Mouse (Mus musculus) thymus, postnatal 4 days (tissue): ENCODE measurements at regions not wholly inside any gene's neighbourhood (a gene's known extent, or its start where the extent isn't known, plus 50 kb on each side); places are given as distances from the start of the nearest gene placed in this dataset.

Experiments
- DNase-seq: peaks from one replicate; pipeline ENCODE4 v3.0.0; 2021

DNA sequence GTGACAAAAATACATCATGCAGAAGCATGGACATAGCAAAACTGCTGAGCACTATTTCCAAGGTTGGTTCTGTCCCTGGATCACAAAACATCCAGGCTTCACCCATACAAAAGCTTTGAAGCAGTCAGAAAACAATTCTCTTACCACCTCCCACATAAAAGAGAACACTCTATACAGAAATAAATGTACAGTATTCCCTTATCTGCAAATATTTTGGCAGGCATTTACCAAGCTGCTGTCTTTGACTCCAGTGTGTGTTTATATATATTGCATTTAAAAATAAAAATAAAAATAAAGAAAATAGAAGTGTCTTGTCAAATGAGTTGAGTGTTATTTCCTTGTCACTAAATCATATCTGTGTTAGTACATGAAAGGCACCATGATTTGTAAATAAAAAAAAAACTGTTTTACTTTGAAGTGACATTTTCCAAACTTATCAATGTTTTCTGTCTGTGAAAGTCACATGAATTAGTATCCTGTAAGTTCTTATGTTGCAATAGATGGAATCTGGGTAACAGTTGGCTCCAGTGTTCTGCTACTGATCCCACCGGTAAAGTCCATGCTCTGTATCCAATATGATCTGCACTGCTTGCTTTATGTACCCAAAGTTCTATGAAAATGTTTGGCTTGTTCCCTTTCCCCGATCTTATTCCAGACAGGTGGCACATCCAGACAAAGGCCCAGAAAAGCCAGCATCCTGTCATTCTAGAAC lies 59.9 kb upstream of the Cd93 start:
- DNase-seq = no peak

GRCm38 (mm10) chr2:148502321-148502720 lies 59.0 kb upstream of the Cd93 start:
- no peak for DNase-seq

DNA sequence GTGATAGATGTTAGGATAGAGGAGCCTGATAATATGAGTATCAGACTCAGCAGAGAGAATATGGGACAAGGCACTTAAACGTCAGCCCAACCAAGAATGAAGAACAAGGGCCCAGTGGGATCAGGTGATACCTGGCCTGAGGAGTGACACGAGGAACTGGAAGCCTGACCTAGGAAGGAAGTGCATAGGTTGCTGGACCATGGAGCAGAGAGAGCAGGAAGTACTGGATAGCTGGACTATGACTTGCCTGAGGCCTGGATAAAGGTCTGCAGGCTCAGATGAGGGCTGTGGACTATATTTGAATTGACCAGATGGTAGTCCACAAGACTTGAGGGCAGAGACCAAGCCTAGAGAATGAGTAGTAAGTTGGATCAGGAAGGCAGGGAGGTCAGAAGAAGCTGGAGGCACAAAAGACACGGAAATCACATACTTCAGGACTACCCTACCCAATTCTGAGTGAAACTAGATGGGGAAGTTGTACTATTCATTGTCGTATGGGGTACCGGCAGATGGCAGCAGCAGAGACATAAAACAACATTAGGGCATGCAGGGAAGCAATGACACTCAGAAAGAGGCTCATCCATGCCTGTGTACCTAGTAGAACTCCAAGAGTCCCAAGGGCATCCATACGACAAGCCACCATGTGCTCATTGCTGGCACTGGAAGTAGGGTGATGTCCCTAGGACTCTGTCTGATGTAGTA lies 57.0 kb upstream of the Cd93 start:
- DNase-seq = no peak

GRCm38 (mm10) chr2:148497452-148498302 lies 54.3 kb upstream of the Cd93 start:
- DNase-seq = no peak

DNA sequence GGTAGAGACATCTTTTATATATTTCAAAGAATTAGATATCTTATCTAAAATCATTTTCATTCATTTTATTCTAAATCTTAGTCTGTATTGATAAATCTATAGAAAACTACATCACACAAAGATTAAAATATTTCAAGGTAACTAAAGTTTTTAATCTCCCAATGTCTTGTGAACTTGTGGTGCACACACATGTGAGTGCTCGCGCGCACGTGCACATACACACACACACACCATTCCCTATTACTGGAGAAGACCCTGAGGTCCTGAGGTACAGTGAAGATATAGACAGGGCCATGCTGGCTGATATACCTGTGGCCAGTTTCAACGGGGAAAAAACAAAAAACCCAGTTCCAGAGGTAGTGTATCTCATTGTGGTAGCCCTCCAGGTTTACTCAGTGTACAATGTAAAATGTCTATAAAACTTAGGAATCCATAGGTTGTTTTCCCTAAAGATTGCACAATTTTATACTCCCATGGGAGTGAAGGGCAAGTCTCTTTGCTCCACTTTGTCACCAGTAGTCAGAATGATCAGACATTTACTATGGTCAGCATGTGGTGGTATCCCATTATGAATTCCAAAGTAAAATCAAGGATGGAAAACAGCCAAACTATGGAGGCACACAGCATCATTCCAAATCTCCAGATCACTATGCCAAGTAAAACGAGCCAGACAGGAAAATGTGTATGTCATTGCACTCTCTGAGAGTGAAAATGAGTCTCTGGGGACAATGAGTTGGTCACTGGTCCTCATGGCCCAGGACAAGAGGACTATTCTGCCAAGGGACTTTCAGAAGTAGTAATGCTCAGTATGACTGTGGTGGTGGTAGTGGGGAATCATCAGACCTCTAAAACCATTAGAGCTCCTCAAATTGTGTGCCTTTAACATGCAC lies 53.0 kb upstream of the Cd93 start:
- no peak for DNase-seq

DNA sequence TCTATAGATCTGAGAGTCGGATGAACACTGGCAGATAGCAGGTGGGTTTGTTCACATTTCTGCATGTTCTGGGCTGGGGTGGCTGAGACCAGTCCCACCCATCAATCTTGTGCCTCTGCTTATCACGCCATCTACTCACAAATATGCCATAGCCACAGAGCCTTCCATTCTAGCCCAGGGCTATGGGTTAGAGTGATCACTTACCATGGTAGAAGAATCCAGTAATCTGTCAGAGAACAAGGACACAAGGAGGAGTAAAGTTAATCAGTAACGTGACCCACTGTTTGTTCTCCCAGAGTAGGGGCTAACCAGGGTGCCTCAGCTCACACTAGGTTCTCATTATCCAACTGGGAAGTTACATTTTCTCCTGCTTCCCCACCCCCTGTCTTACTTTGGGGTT lies 52.1 kb upstream of the Cd93 start:
- DNase-seq = no peak

DNA sequence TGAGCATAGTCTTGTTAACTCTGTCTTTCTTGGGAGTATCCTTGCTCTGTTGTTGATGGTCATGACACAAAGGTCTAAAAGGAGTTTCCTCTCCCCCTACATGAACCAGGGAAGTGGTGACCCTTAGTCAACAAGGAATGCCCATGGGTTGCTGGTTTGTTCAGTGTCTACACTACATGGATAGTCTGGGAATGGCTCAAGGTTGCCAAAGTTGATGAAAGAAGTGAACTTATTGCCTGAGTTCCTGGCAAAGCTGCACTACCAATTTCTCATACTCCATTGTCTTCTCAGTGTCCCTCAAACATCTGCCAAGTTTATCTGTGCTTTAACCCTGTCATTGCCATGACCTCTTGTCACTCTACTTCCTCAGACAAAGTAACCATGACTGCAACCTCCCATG lies 49.9 kb upstream of the Cd93 start:
- DNase-seq = no peak
